Mouse (Mus musculus): ENCODE measurements around the gene Taf12. TPM values are rescaled to one million over a fixed set of nuclear protein-coding genes. Genes with fewer than 3 reads are reported as not detected.
A peak's percentile ranks its signal among the peaks of the same experiment; 100 is the strongest.
"Not testable (repeated sequence)": the region's sequence is repeated elsewhere in the genome, so short reads cannot be mapped to it uniquely, and the experiment has no call there.

Taf12 gene
- total RNA-seq, 2 experiments from 2014 or later, result 24.6 to 26.2 TPM

DNA sequence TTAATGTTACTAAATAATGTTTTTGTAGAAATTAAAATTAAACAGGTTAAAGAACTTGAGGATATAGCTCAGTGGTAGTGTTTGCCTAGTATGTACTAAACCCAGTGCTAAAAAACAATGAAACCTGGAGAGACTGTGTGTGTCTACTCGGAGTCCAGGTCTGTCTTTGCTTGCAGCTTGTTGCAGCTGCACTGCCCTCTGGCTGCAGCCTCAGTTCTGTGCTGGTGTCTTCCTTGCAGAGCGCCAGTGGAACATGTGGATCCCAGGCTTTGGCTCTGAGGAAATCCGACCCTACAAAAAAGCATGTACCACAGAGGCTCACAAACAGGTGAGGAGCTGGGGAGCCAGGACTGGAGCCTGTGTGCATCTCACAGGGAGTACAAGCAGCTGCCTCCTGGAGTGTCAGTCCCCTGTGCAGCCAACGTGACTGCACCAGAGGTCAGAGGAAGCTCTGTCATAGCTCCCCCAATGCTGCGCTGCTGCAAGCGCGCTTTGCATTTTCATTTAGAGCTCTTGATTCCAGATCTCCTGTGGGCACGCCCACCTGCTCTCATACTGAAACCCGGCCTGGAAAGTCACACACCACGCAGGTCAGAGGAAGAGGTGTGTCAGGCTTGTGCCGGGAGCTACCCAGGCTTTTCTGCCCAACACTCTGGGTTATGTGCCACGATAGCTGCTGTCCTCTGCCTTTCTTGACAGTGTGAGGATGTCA, 17.6 kb downstream of the Taf12 start:
- H3K27ac ChIP-seq, result no peak overlapping the region
- TF ChIP-seq CTCF (conservative IDR thresholded peaks at IDR 0.05), result peak; percentile 53
- H3K4me3 ChIP-seq, result no peak overlapping the region
- DNase-seq (ENCODE audit: low spot score in 2 of 2), result no peak

GRCm38 (mm10) chr4:132292988-132293387, 18.8 kb downstream of the Taf12 start:
- peak in 1 of 2 experiments; percentile 49 for DNase-seq (ENCODE audit: low spot score in 2 of 2)
- Histone ChIP-seq H3K4me3 (no peak overlapping the region), H3K27ac (no peak overlapping the region)
- peak; percentile 86 for TF ChIP-seq CTCF (conservative IDR thresholded peaks at IDR 0.05)

DNA sequence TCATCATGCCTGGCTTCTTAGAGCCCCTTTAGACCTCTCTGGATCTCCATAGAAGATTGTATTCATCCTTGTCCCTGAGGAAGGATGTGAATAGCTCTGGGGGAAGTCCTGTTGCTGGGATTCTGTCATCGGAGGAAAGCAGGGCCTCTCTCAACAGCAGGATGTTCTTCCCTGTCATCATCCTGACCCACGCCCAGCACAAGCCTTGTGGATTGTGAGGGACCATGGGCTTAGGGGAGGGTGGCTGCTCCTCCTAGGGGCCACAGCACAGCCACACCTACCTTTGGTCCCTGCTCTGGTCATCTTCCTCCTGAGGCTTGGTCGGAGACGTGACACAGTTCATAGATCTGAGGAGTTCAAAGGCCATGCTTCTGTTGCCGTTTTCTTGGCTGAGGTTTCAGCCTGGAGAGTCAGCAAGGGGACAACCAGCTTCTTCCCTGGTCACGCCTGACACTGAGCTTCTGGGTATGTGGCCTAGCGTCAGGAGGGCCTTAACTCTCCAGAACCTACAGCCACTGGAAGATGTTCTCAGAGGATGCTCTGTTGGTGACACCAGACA, 19.6 kb downstream of the Taf12 start:
- no peak overlapping the region for H3K27ac ChIP-seq
- no peak overlapping the region for H3K4me3 ChIP-seq
- no peak for DNase-seq (ENCODE audit: low spot score in 2 of 2)
- no peak for TF ChIP-seq CTCF (conservative IDR thresholded peaks at IDR 0.05)

DNA sequence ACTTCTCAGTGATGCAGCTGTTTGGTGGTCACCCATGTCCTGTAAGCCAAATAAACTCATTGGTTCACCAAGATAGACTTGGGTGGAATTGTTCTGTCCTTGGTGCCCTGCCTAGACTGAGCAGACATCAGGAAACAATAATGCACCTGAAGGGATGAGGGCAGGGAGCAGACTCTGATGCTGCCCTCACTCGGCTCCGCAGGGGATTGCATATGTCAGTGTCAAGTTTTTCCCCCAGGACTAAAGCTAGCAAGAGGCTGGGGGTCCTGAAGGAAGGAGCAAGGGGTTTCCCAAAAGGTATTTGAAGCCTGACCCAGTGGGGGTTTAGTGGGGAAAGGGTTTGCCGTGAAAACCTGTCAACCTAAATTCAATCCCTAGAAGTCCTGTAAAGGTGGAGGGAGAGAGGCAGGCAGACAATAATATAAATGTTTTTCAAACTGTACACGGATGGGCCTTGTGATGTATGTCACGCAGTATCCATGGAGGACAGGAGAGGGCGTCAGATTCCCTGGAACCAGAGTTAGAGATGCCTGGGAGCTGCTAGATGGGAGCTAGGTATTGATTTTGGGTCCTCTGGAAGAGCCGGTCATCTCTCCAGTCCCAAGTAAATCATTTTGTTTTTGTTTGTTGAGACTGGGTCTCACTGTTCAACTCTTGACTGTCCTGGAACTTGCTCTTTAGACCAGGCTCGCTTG, 21.7 kb downstream of the Taf12 start:
- Histone ChIP-seq H3K4me3 (no peak overlapping the region), H3K27ac (no peak overlapping the region)
- DNase-seq (ENCODE audit: low spot score in 2 of 2), result no peak
- TF ChIP-seq CTCF (conservative IDR thresholded peaks at IDR 0.05), result peak; percentile 53

DNA sequence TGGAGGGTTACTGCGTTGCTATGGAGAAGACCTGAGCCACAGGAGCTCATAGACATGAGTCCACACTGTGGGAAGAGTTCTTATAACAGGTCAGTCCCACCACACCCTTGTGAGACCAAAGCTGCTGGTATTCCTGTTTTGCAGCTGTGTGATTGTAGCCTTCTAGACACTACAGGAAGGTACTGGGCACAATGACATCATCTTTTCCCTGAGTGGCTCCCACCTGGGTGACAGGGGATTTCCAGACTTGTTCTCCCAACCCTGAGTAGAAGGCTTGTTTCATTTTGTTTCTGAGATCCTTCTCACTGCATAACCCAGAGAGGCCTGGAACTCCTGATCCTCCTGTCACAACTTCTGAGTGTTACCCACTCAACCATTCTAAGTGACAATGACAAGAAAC, 25.7 kb downstream of the Taf12 start:
- DNase-seq (ENCODE audit: low spot score in 2 of 2), result no peak
- TF ChIP-seq CTCF (conservative IDR thresholded peaks at IDR 0.05), result no peak
- Histone ChIP-seq H3K4me3 (no peak overlapping the region), H3K27ac (no peak overlapping the region)

- H3K27ac ChIP-seq, result no peak overlapping the region; the same call in 1 of the 2 replicates
- no peak for DNase-seq (ENCODE audit: low spot score in 2 of 2)
- no peak overlapping the region for H3K4me3 ChIP-seq
- no peak for TF ChIP-seq CTCF (conservative IDR thresholded peaks at IDR 0.05)
These were observed 27.3 kb downstream of the Taf12 start for GRCm38 (mm10) chr4:132301486-132301885.

DNA sequence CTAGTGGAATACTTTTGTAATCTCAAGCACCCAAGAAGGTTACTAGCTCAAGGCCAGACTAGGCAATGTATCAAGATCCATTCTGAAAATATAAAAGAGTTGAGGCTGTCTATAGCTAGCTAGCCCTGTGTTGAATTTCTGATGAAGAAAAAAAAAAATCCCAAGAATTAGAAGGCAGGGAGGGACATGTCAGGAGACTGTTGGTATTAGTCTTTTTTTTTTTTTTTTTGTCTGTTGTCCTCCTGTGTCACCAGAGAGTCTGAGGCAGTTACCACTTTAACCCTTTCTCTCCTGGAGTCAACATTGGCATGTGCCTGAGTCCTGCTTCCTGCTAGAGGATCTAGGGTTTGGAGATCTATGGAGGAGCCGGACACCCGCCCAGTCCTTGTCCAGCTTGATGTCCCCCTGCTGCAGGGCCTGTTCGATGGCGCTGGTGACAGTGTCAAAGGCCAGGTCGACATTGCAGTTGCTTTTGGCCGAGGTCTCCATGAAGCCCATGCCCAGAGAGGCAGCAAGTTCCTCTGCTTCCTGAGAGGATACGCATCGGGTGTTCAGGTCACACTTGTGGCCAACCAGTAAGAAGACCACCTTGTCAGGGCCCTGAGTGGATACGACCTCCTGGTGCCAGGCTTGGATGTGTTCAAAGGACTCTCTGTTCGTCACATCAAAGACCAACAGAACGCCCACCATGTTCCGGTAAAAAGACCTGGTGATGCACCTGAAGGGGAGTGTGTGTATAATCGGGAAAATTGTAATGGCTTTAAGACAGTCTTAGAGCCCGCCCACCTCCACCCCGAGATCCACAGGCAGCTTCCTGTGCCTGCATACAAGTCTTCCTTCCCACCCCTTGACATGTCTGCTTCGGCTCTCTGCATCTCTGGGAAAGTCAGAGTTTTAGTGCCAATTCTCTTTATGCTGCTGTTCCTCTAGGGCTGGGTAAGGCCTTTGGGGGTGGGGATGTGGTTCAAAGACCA, 28.1 kb downstream of the Taf12 start:
- Histone ChIP-seq H3K4me3 (peak overlapping the region; percentile 61), H3K27ac (peak overlapping the region; percentile 67; the same call in 1 of the 2 replicates)
- no peak for DNase-seq (ENCODE audit: low spot score in 2 of 2)
- TF ChIP-seq CTCF (conservative IDR thresholded peaks at IDR 0.05), result no peak

DNA sequence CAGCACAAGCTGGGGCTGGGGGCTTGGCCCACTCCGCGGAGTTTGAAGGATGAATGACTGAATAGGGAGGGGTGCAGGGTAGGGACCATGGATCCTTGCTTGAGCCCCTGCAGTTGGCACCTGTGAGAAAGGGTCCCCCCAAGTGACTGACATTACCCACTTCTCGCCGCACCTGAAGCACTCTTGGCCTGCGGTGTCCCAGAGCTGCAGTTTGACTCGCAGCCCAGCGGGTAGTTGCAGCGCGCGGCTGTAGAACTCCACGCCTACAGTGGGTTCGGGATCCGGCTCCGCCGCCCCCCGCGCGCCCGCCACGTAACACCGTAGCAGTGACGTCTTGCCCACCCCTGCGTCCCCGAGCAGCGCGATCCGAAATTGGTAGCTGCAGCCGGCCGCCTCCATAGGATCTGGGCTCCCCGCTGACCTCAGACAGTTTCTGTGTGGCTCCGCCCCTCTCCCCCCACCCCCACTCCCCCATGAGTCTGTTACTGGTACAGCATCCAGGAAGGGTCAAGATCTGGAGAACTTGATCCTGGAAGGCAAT, 28.8 kb downstream of the Taf12 start, which contains the start of gene Rab42:
Gene Rab42 (minus strand): TSS at position 447 of the 541 bp plus-strand sequence.
- H3K4me3 ChIP-seq, result peak within 1 kb of the TSS; percentile 61
- DNase-seq (ENCODE audit: low spot score in 2 of 2), result peak; percentile 35 to 48
- peak within 1 kb of the TSS; percentile 67 for H3K27ac ChIP-seq
- TF ChIP-seq CTCF (conservative IDR thresholded peaks at IDR 0.05), result peak; percentile 55

- H3K4me3 ChIP-seq, result peak overlapping the region; percentile 61
- not testable (repeated sequence) for DNase-seq (ENCODE audit: low spot score in 2 of 2); H3K27ac ChIP-seq
- 0 out of 2 replicates have a peak, but pooled peaks have one; percentile 3 for TF ChIP-seq CTCF (conservative IDR thresholded peaks at IDR 0.05)
These were observed 29.3 kb downstream of the Taf12 start for GRCm38 (mm10) chr4:132303484-132303883.

DNA sequence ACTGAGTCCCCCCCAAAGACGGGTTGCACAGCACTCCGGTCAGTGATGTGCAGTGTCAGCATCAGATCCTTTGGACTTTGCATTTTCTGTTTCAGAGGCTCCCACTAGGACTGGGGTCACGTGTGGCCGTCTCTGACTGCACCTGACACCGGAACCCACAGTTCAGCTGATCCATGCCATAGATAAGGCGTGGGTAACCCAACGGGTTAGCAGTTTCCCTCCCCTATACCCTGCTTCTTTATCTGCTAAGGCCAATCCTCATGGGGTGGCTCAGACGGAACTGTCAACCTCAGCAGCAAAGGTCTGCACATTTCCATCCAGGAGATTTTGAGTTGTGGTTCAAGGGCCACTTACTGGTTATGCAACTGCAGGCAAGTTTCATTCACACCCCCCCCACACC, 31.1 kb downstream of the Taf12 start:
- H3K4me3 ChIP-seq, result no peak overlapping the region
- TF ChIP-seq CTCF (conservative IDR thresholded peaks at IDR 0.05), result no peak
- DNase-seq (ENCODE audit: low spot score in 2 of 2), result no peak
- no peak overlapping the region for H3K27ac ChIP-seq

GRCm38 (mm10) chr4:132306004-132306403, 31.8 kb downstream of the Taf12 start:
- no peak for TF ChIP-seq CTCF (conservative IDR thresholded peaks at IDR 0.05)
- DNase-seq (ENCODE audit: low spot score in 2 of 2), result no peak
- no peak overlapping the region for H3K4me3 ChIP-seq
- no peak overlapping the region for H3K27ac ChIP-seq
